Mouse (Mus musculus) midbrain, embryonic 11.5 days (tissue): Measurements from ENCODE around the gene Gm17490. TPM values are rescaled to one million over a fixed set of nuclear protein-coding genes. Genes with fewer than 3 reads are reported as not detected.

Source experiments
- ATAC-seq: fragments of 200-750 bp; cut with Nextera tagmentation; 2 replicates; pipeline ENCODE4 v1.8.0; 2017; ENCODE audit warnings: moderate TSS enrichment, moderate library complexity; ENCODE audit not compliant: low FRiP score
- DNase-seq: peaks from one replicate; pipeline ENCODE4 v3.0.0; 2015; ENCODE audit warnings: low spot score; ENCODE audit errors: missing footprints
- H3K27ac ChIP-seq: fragments of 300-500 bp; sonication (generic); 2 replicates; pipeline ENCODE4 v1.5.1; 2014; ENCODE audit warnings: low read depth, low read length
- H3K27me3 ChIP-seq: fragments of 300-500 bp; sonication (generic); 2 replicates; pipeline ENCODE4 v1.6.1; 2014; ENCODE audit warnings: mild to moderate bottlenecking, low read length, moderate library complexity, mixed read lengths; ENCODE audit not compliant: control insufficient read depth, insufficient read depth
- H3K36me3 ChIP-seq: fragments of 300-500 bp; sonication (generic); 2 replicates; pipeline ENCODE4 v1.6.1; 2014; ENCODE audit warnings: mild to moderate bottlenecking, low read length, moderate library complexity, mixed read lengths; ENCODE audit not compliant: control insufficient read depth, insufficient read depth
- H3K4me1 ChIP-seq: fragments of 300-500 bp; sonication (generic); 2 replicates; pipeline ENCODE4 v1.6.1; 2014; ENCODE audit warnings: low read length; ENCODE audit not compliant: control insufficient read depth, insufficient read depth
- H3K4me2 ChIP-seq: fragments of 300-500 bp; sonication (generic); 2 replicates; pipeline ENCODE4 v1.6.1; 2014; ENCODE audit warnings: mild to moderate bottlenecking, moderate library complexity
- H3K4me3 ChIP-seq: fragments of 300-500 bp; sonication (generic); 2 replicates; pipeline ENCODE4 v1.5.1; 2014; ENCODE audit warnings: low read depth, low read length
- H3K9ac ChIP-seq: fragments of 300-500 bp; sonication (generic); 2 replicates; pipeline ENCODE4 v1.6.1; 2014; ENCODE audit warnings: low read length
- H3K9me3 ChIP-seq: fragments of 300-500 bp; sonication (generic); 2 replicates; pipeline ENCODE4 v1.6.1; 2016; ENCODE audit warnings: low read length; ENCODE audit not compliant: control insufficient read depth
- WGBS: fragments of 180-500 bp; shearing (Covaris S2); extraction: QIAGEN DNeasy Blood & Tissue Kit; methylation state at CpG from one replicate; pipeline ENCODE4 v1.1.7; 2014; 5-methylcytosine and 5-hydroxymethylcytosine counted together
- polyA plus RNA-seq: library from polyadenylated mRNA; unstranded; fragments of >200 nt; fragmentation: Nextera tagmentation; extraction: Ambion mirVana; gene quantifications from 2 replicates; pipeline ENCODE4 v1.2.1, GENCODE M21; 2014

Gm17490 gene
- polyA plus RNA-seq, 1 experiment from 2014 or later, result not detected

- no peaks in the 10 kb centered on the region for H3K27me3 ChIP-seq
- H3K4me2 ChIP-seq, result no peak overlapping the region
- DNase-seq (no peak), ATAC-seq (no peak)
- no peaks in the 10 kb centered on the region for H3K9me3 ChIP-seq
- 88% methylated on average over 2 of the region's 2 CpGs for WGBS
- H3K9ac ChIP-seq, result no peak overlapping the region
- H3K4me3 ChIP-seq, result no peak overlapping the region
- no peak overlapping the region for H3K27ac ChIP-seq
- no peaks in the 10 kb centered on the region for H3K4me1 ChIP-seq
- H3K36me3 ChIP-seq, result no peaks in the 10 kb centered on the region
Observed at GRCm38 (mm10) chr2:11657581-11657980, 31.5 kb upstream of the Gm17490 start.

- Histone ChIP-seq H3K4me2 (no peak overlapping the region), H3K9me3 (no peaks in the 10 kb centered on the region), H3K9ac (no peak overlapping the region), H3K36me3 (no peaks in the 10 kb centered on the region), H3K4me3 (no peak overlapping the region), H3K27ac (no peak overlapping the region), H3K4me1 (no peaks in the 10 kb centered on the region), H3K27me3 (no peaks in the 10 kb centered on the region)
- ATAC-seq (no peak), DNase-seq (no peak)
- WGBS, result 73% methylated on average over 9 of the region's 9 CpGs
Observed at GRCm38 (mm10) chr2:11654990-11655931, 29.2 kb upstream of the Gm17490 start.

DNA sequence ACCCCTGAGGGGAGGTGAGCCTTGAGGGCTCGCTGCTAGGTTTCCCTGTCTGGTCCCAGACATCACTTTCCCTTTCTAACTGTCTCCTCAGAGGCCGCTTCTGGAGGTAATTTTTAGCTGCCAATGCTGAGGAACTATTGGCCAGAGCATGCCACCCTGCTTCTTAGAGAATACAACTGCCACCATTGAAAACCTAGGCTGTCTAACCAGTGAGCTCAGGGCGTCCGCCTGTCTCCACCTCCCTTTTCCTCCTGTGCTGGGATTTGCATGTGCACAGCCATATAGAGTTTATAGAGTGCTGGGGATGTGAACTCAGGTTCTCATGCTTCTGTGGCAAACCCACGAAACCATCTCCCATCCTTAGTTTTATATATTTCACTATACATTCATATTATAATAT, 27.7 kb upstream of the Gm17490 start:
- Histone ChIP-seq H3K27ac (no peak overlapping the region), H3K9ac (no peak overlapping the region), H3K36me3 (no peaks in the 10 kb centered on the region), H3K9me3 (no peaks in the 10 kb centered on the region), H3K27me3 (no peaks in the 10 kb centered on the region), H3K4me1 (no peaks in the 10 kb centered on the region), H3K4me3 (no peak overlapping the region), H3K4me2 (no peak overlapping the region)
- DNase-seq (no peak), ATAC-seq (no peak)
- 74% methylated on average over 5 of the region's 5 CpGs for WGBS

DNA sequence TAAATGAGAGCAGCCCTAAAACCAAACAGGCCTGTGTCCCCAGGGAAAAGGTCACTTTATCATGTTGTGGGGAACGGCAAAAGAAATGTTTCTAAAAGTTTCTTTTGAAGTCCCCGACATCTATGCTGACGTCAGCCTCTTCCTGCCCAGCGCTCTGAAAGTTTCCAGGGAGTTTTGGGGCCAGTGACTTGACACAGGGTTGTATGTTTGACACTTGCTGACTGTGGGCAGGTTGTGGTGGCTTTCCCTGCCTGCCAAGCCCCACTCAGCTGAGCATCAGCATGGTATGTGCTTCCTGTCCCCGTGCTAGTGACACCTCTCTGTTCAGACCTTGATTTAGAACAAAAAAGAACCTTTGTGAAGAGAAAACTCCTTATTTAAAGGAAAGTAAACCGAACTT, 27.3 kb upstream of the Gm17490 start:
- 68% methylated on average over 6 of the region's 6 CpGs for WGBS
- no peak for DNase-seq
- Histone ChIP-seq H3K27me3 (no peaks in the 10 kb centered on the region), H3K4me1 (no peaks in the 10 kb centered on the region), H3K9me3 (no peaks in the 10 kb centered on the region), H3K36me3 (no peaks in the 10 kb centered on the region), H3K4me3 (no peak overlapping the region), H3K9ac (no peak overlapping the region), H3K27ac (no peak overlapping the region), H3K4me2 (no peak overlapping the region)
- no peak for ATAC-seq

DNA sequence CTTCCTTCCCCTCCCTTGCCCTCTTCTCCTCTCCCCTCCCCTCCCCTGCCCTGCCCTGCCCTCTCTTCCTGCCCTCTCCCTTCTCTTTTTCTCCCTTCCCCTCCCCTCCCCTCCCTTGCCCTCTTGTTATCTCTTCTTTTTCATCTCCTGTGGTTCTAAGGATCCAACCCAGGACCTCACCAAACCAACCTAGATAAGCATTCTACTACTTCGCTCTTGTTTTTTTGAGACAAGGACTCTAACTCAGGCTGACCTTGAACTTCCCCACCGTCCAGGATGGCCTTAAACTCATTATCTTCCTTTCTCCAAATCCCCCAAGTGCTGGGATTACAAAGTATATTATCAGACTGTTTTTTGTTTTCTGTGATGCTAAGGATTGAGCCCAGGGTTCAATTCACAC, 26.7 kb upstream of the Gm17490 start:
- no peak for ATAC-seq
- WGBS, result 83% methylated on average over 2 of the region's 2 CpGs
- H3K9ac ChIP-seq, result no peak overlapping the region

GRCm38 (mm10) chr2:11652196-11652595, 26.1 kb upstream of the Gm17490 start:
- ATAC-seq (no peak), DNase-seq (no peak)
- H3K9ac ChIP-seq, result no peak overlapping the region
- H3K4me2 ChIP-seq, result no peak overlapping the region
- no peak overlapping the region for H3K4me3 ChIP-seq
- no peaks in the 10 kb centered on the region for H3K9me3 ChIP-seq
- WGBS, result 77% methylated on average over 3 of the region's 3 CpGs
- no peaks in the 10 kb centered on the region for H3K4me1 ChIP-seq
- H3K27me3 ChIP-seq, result no peaks in the 10 kb centered on the region
- H3K36me3 ChIP-seq, result no peaks in the 10 kb centered on the region
- no peak overlapping the region for H3K27ac ChIP-seq

More for the DNA sequence above, 26.7 kb upstream of the Gm17490 start:
- Histone ChIP-seq H3K27me3 (no peaks in the 10 kb centered on the region), H3K27ac (no peak overlapping the region), H3K4me2 (no peak overlapping the region), H3K9me3 (no peaks in the 10 kb centered on the region), H3K36me3 (no peaks in the 10 kb centered on the region), H3K4me3 (no peak overlapping the region), H3K4me1 (no peaks in the 10 kb centered on the region)
- DNase-seq, result no peak

- no peak for DNase-seq
- Histone ChIP-seq H3K9ac (no peak overlapping the region), H3K4me2 (no peak overlapping the region), H3K36me3 (no peaks in the 10 kb centered on the region), H3K4me1 (no peaks in the 10 kb centered on the region), H3K9me3 (no peaks in the 10 kb centered on the region), H3K27me3 (no peaks in the 10 kb centered on the region), H3K4me3 (no peak overlapping the region), H3K27ac (no peak overlapping the region)
- ATAC-seq, result no peak
- WGBS, result 57% methylated on average over 3 of the region's 3 CpGs
Observed at GRCm38 (mm10) chr2:11651476-11651875, 25.4 kb upstream of the Gm17490 start.

- no peaks in the 10 kb centered on the region for H3K4me1 ChIP-seq
- no peaks in the 10 kb centered on the region for H3K27me3 ChIP-seq
- DNase-seq (no peak), ATAC-seq (no peak)
- H3K9ac ChIP-seq, result no peak overlapping the region
- H3K36me3 ChIP-seq, result no peaks in the 10 kb centered on the region
- no peak overlapping the region for H3K27ac ChIP-seq
- no peaks in the 10 kb centered on the region for H3K9me3 ChIP-seq
- WGBS, result 88% methylated on average over 2 of the region's 2 CpGs
- H3K4me2 ChIP-seq, result no peak overlapping the region
- no peak overlapping the region for H3K4me3 ChIP-seq
Observed at GRCm38 (mm10) chr2:11645297-11645696, 19.2 kb upstream of the Gm17490 start.

GRCm38 (mm10) chr2:11644057-11644456, 18.0 kb upstream of the Gm17490 start:
- Histone ChIP-seq H3K27ac (no peak overlapping the region), H3K9ac (no peak overlapping the region), H3K27me3 (no peaks in the 10 kb centered on the region), H3K4me2 (no peak overlapping the region), H3K4me1 (no peaks in the 10 kb centered on the region), H3K4me3 (no peak overlapping the region), H3K9me3 (no peaks in the 10 kb centered on the region), H3K36me3 (no peaks in the 10 kb centered on the region)
- DNase-seq (no peak), ATAC-seq (no peak)
- WGBS, result 71% methylated on average over 1 of the region's 1 CpGs
